Mouse (Mus musculus) CH12.LX (cell line): ENCODE measurements at regions not wholly inside any gene's neighbourhood (a gene's known extent, or its start where the extent isn't known, plus 50 kb on each side); places are given as distances from the start of the nearest gene placed in this dataset.

Source experiments
- DNase-seq: peaks from one replicate; pipeline ENCODE4 v3.0.0-alpha.2; 2013; ENCODE audit errors: extremely low read depth
- H3K27ac ChIP-seq: 2 replicates; pipeline ENCODE4 v1.5.1; 2012; ENCODE audit warnings: low read depth, mild to moderate bottlenecking, control low read depth, moderate library complexity; ENCODE audit not compliant: insufficient read depth
- H3K27me3 ChIP-seq: replicated peaks from 2 replicates; pipeline ENCODE3; 2012; ENCODE audit warnings: inconsistent platforms
- H3K36me3 ChIP-seq, 2 experiments: replicated peaks in 1 of 2; 2 replicates each; pipeline versions ENCODE3 to v1.6.1; 2012; ENCODE audit warnings: inconsistent platforms in 1 of 2, low read length in 1 of 2, mild to moderate bottlenecking in 1 of 2, mixed read lengths in 1 of 2, moderate library complexity in 1 of 2; ENCODE audit not compliant: control insufficient read depth in 1 of 2, insufficient read depth in 1 of 2
- H3K4me1 ChIP-seq, 2 experiments: 2 replicates each; pipeline ENCODE4 v1.6.1; 2012; ENCODE audit warnings: inconsistent platforms in 1 of 2, moderate library complexity in 1 of 2; ENCODE audit not compliant: insufficient read depth in 2 of 2, control insufficient read depth in 1 of 2
- H3K4me2 ChIP-seq: 2 replicates; pipeline ENCODE4 v1.6.1; 2012; ENCODE audit warnings: low read depth, mild to moderate bottlenecking, control low read depth; ENCODE audit not compliant: poor library complexity, insufficient read depth, severe bottlenecking
- H3K4me3 ChIP-seq, 3 experiments: fragments of 150-350 bp in 1 of 3; sonication (generic) in 1 of 3; replicated peaks in 1 of 3; 2 replicates each; pipeline versions ENCODE3 to v1.5.1; 2011 to 2012; ENCODE audit warnings: low read depth in 2 of 3, low read length in 2 of 3, mild to moderate bottlenecking in 2 of 3, moderate library complexity in 2 of 3, control low read depth in 1 of 3, improper control_type of control experiment in 1 of 3, inconsistent platforms in 1 of 3, mixed read lengths in 1 of 3; ENCODE audit not compliant: poor library complexity in 1 of 3
- H3K79me2 ChIP-seq: replicated peaks from 2 replicates; pipeline ENCODE4 v1.6.1; 2012; ENCODE audit warnings: mild to moderate bottlenecking, moderate library complexity; ENCODE audit not compliant: control insufficient read depth, poor library complexity, insufficient read depth, severe bottlenecking; ENCODE audit errors: extremely low read depth
- H3K9ac ChIP-seq: 2 replicates; pipeline ENCODE4 v1.6.1; 2012; ENCODE audit warnings: low read depth, mild to moderate bottlenecking, control low read depth, moderate library complexity; ENCODE audit not compliant: insufficient read depth
- H3K9me3 ChIP-seq: replicated peaks from 2 replicates; pipeline ENCODE3; 2012; ENCODE audit warnings: low read length, inconsistent platforms, mixed read lengths
- BHLHE40 ChIP-seq: IDR thresholded peaks from 2 replicates; pipeline ENCODE4 v1.6.1; 2011; ENCODE audit warnings: mild to moderate bottlenecking, low read depth, low read length, improper control_type of control experiment
- CHD2 ChIP-seq: IDR thresholded peaks from 2 replicates; pipeline ENCODE4 v1.6.1; 2011; ENCODE audit warnings: low read length, improper control_type of control experiment
- E2F4 ChIP-seq: IDR thresholded peaks from 2 replicates; pipeline ENCODE4 v1.6.1; 2011; ENCODE audit warnings: low read depth, low read length, improper control_type of control experiment; ENCODE audit not compliant: insufficient replicate concordance
- ELF1 ChIP-seq: IDR thresholded peaks from 2 replicates; pipeline ENCODE4 v1.6.1; 2014; ENCODE audit warnings: low read depth, mild to moderate bottlenecking, inconsistent platforms, low read length, improper control_type of control experiment
- EP300 ChIP-seq: IDR thresholded peaks from 2 replicates; pipeline ENCODE4 v1.6.1; 2011; ENCODE audit warnings: low read length, improper control_type of control experiment
- ETS1 ChIP-seq: conservative IDR thresholded peaks from 2 replicates; pipeline ENCODE4 v1.6.1; 2012; ENCODE audit warnings: low read depth, mild to moderate bottlenecking, inconsistent platforms, low read length, improper control_type of control experiment, moderate library complexity
- GABPA ChIP-seq: IDR thresholded peaks from 2 replicates; pipeline ENCODE4 v1.6.1; 2012; ENCODE audit warnings: low read depth, low read length, improper control_type of control experiment, inconsistent platforms; ENCODE audit not compliant: insufficient replicate concordance
- HCFC1 ChIP-seq: IDR thresholded peaks from 2 replicates; pipeline ENCODE4 v1.6.1; 2012; ENCODE audit warnings: low read depth, mild to moderate bottlenecking, inconsistent platforms, low read length, improper control_type of control experiment
- IRF4 ChIP-seq: IDR thresholded peaks from 2 replicates; pipeline ENCODE4 v1.6.1; 2014; ENCODE audit warnings: low read depth, mild to moderate bottlenecking, inconsistent platforms, low read length, improper control_type of control experiment
- JUN ChIP-seq: IDR thresholded peaks from 2 replicates; pipeline ENCODE4 v1.6.1; 2011; ENCODE audit warnings: low read depth, mild to moderate bottlenecking, low read length, improper control_type of control experiment, moderate library complexity; ENCODE audit not compliant: insufficient read depth
- MAFK ChIP-seq: IDR thresholded peaks from 2 replicates; pipeline ENCODE4 v1.6.1; 2011; ENCODE audit warnings: low read length, improper control_type of control experiment; ENCODE audit not compliant: insufficient replicate concordance
- MAX ChIP-seq: IDR thresholded peaks from 2 replicates; pipeline ENCODE4 v1.6.1; 2011; ENCODE audit warnings: low read length, improper control_type of control experiment
- MEF2A ChIP-seq: IDR thresholded peaks from 2 replicates; pipeline ENCODE4 v1.6.1; 2014; ENCODE audit warnings: low read depth, mild to moderate bottlenecking, inconsistent platforms, low read length, improper control_type of control experiment, borderline replicate concordance
- NELFE ChIP-seq: IDR thresholded peaks from 2 replicates; pipeline ENCODE4 v1.6.1; 2011; ENCODE audit warnings: low read depth, low read length, improper control_type of control experiment
- NRF1 ChIP-seq: IDR thresholded peaks from 2 replicates; pipeline ENCODE4 v1.6.1; 2014; ENCODE audit warnings: low read depth, mild to moderate bottlenecking, inconsistent platforms, low read length, improper control_type of control experiment, moderate library complexity
- POLR2A ChIP-seq: IDR thresholded peaks from 2 replicates; pipeline ENCODE4 v1.6.1; 2011; ENCODE audit warnings: low read depth, mild to moderate bottlenecking, improper control_type of control experiment, low read length
- RAD21 ChIP-seq: IDR thresholded peaks from 2 replicates; pipeline ENCODE4 v1.6.1; 2011; ENCODE audit warnings: low read depth, mild to moderate bottlenecking, low read length, improper control_type of control experiment, moderate library complexity
- RCOR1 ChIP-seq: conservative IDR thresholded peaks from 2 replicates; pipeline ENCODE4 v1.6.1; 2012; ENCODE audit warnings: low read depth, mild to moderate bottlenecking, inconsistent platforms, low read length, improper control_type of control experiment
- SIN3A ChIP-seq: IDR thresholded peaks from 2 replicates; pipeline ENCODE4 v1.6.1; 2012; ENCODE audit warnings: low read length, improper control_type of control experiment, inconsistent platforms
- SMC3 ChIP-seq: IDR thresholded peaks from 2 replicates; pipeline ENCODE4 v1.6.1; 2011; ENCODE audit warnings: low read depth, low read length, improper control_type of control experiment
- TBP ChIP-seq: conservative IDR thresholded peaks from 2 replicates; pipeline ENCODE4 v1.6.1; 2011; ENCODE audit warnings: low read depth, low read length, improper control_type of control experiment
- TCF12 ChIP-seq: IDR thresholded peaks from 2 replicates; pipeline ENCODE4 v1.6.1; 2014; ENCODE audit warnings: low read depth, mild to moderate bottlenecking, inconsistent platforms, low read length, improper control_type of control experiment
- USF1 ChIP-seq: IDR thresholded peaks from 2 replicates; pipeline ENCODE4 v1.6.1; 2014; ENCODE audit warnings: low read depth, mild to moderate bottlenecking, inconsistent platforms, low read length, improper control_type of control experiment
- ZC3H11A ChIP-seq: IDR thresholded peaks from 2 replicates; pipeline ENCODE4 v1.6.1; 2012; ENCODE audit warnings: low read depth, mild to moderate bottlenecking, inconsistent platforms, low read length, improper control_type of control experiment
- ZKSCAN1 ChIP-seq: IDR thresholded peaks from 2 replicates; pipeline ENCODE4 v1.6.1; 2012; ENCODE audit warnings: low read depth, inconsistent platforms, low read length, improper control_type of control experiment, borderline replicate concordance
- ZMIZ1 ChIP-seq: IDR thresholded peaks from 2 replicates; pipeline ENCODE4 v1.6.1; 2012; ENCODE audit warnings: low read depth, mild to moderate bottlenecking, inconsistent platforms, low read length, improper control_type of control experiment
- ZNF384 ChIP-seq: IDR thresholded peaks from 2 replicates; pipeline ENCODE4 v1.6.1; 2012; ENCODE audit warnings: low read depth, low read length, improper control_type of control experiment, inconsistent platforms
- dilution Hi-C: fragments of 300-500 bp; cut with MboI; formaldehyde crosslinking; loops from 2 replicates; pipeline ENCODE4 v1.14.3; 2020; ENCODE audit warnings: low sequenced_read_pairs; ENCODE audit not compliant: extremely low pct_unique_long_range_greater_than_20kb, extremely low pct_ligation_motif_present
- in situ Hi-C: fragments of 300-500 bp; cut with MboI; formaldehyde crosslinking; loops from 3 replicates; pipeline ENCODE4 v1.14.3; 2019; ENCODE audit warnings: low sequenced_read_pairs, low pct_ligation_motif_present, low pct_unique_long_range_greater_than_20kb, mixed read lengths

DNA sequence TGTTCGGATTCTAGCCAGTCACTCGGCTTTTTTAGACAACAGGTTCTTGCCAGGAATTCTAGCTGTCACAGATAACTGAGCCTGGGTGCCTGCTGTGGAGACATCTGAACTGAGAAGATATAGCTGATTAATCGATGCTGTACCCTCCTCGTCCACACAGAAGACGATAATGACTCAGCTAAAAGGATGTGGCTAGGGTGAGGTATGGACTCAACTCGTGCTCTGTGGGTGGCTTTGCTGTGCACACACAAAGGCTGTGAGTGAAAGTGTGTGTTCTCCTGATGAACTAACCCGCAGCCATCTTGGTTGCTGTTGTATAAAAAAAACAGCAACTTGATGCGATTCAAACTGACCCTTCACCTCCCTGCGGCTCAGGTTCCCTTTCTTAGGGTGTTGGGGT is 158.8 kb upstream of the Igsf21 start:
- no peak for TF ChIP-seq ZKSCAN1
- TF ChIP-seq MAX: no peak
- no peak for TF ChIP-seq SMC3
- TF ChIP-seq ZNF384: no peak
- TF ChIP-seq MAFK: no peak
- no peak for TF ChIP-seq POLR2A
- no peak for TF ChIP-seq CHD2
- TF ChIP-seq NRF1: no peak
- TF ChIP-seq USF1: no peak
- no peak for TF ChIP-seq RCOR1
- TF ChIP-seq HCFC1: no peak
- no peak for TF ChIP-seq BHLHE40
- TF ChIP-seq MEF2A: no peak
- no peak for TF ChIP-seq EP300
- no peak for TF ChIP-seq GABPA
- no peak for TF ChIP-seq SIN3A
- TF ChIP-seq JUN: no peak
- TF ChIP-seq ETS1: no peak
- no peak overlapping the region for H3K4me2 ChIP-seq
- no peak overlapping the region for H3K27ac ChIP-seq
- in situ Hi-C loops: no loop called here
- H3K9me3 ChIP-seq: no peaks in the 10 kb centered on the region
- dilution Hi-C loops: no loop called here
- H3K9ac ChIP-seq: no peak overlapping the region
- H3K27me3 ChIP-seq: peaks cover 30% of the 10 kb centered on the region
- H3K36me3 ChIP-seq: no peaks in the 10 kb centered on the region
- no peaks in the 10 kb centered on the region for H3K79me2 ChIP-seq
- no peak for DNase-seq
- H3K4me1 ChIP-seq: peaks cover 5 to 9% of the 10 kb centered on the region in 2 experiments
- no peak overlapping the region for H3K4me3 ChIP-seq

DNA sequence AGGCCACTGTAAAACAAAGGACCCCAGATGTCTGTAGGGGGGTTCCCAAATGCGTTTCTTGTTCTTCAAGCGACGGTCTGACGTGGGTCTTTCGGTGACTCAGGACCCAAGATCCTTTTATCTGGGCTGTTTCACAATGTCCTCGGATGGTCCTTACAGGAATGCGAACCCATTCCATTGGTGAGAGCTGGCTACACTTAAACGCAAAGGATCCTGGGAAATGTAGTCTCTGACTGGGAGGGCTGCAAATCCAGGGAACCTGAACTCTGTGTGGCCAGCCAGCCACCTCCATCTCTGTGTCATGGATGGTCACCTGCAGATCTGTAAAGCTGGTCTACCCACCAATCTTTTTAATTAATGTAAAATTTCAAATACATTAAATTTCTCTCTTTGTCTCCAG is 156.5 kb upstream of the Igsf21 start:
- Histone ChIP-seq H3K4me3 (no peak overlapping the region), H3K27ac (no peak overlapping the region), H3K4me2 (no peak overlapping the region), H3K9ac (no peak overlapping the region), H3K4me1 (peaks cover 3 to 9% of the 10 kb centered on the region in 2 experiments), H3K36me3 (no peaks in the 10 kb centered on the region), H3K9me3 (no peaks in the 10 kb centered on the region), H3K79me2 (no peaks in the 10 kb centered on the region), H3K27me3 (peaks cover 34% of the 10 kb centered on the region)
- in situ Hi-C loops (no loop called here), dilution Hi-C loops (no loop called here)
- TF ChIP-seq ELF1 (no peak), POLR2A (no peak), TBP (no peak), TCF12 (no peak), BHLHE40 (no peak), SMC3 (no peak), MAFK (no peak), ZC3H11A (no peak), NELFE (no peak), ETS1 (no peak), SIN3A (no peak), RCOR1 (no peak), GABPA (no peak), RAD21 (no peak), MEF2A (no peak), E2F4 (no peak), IRF4 (no peak), ZMIZ1 (no peak), ZNF384 (no peak), NRF1 (no peak)
- no peak for DNase-seq
